Mouse (Mus musculus) adipocyte (in vitro differentiated cells): ENCODE results near the gene Olfr866.

Source experiments
- DNase-seq: peaks from one replicate; pipeline ENCODE4 v3.0.0-alpha.2; 2016; ENCODE audit warnings: low spot score

Gene Olfr866

GRCm38 (mm10) chr9:20027935-20028334, at the start of gene Olfr866:
Gene Olfr866, minus strand, starts transcription at chr9:20028035.
- no peak for DNase-seq

GRCm38 (mm10) chr9:20073523-20074177, 45.8 kb upstream of the Olfr866 start:
- DNase-seq = no peak

- no peak for DNase-seq
Observed at GRCm38 (mm10) chr9:20071291-20071690, 43.5 kb upstream of the Olfr866 start.

GRCm38 (mm10) chr9:20070236-20070635, 42.4 kb upstream of the Olfr866 start:
- no peak for DNase-seq

GRCm38 (mm10) chr9:20057462-20057861, 29.6 kb upstream of the Olfr866 start, which contains the start of gene Olfr867:
Gene Olfr867, minus strand, starts transcription at chr9:20057562.
- DNase-seq = no peak

GRCm38 (mm10) chr9:20047964-20048363, 20.1 kb upstream of the Olfr866 start:
- DNase-seq = no peak
